Mouse (Mus musculus): ENCODE results near the gene Scgb2b2. TPM values are rescaled to one million over a fixed set of nuclear protein-coding genes. Genes with fewer than 3 reads are reported as not detected.

The Scgb2b2 gene
- total RNA-seq (2021), result not detected
- long read RNA-seq, experiment 1, result 0 reads
- long read RNA-seq, experiment 2, result 0 reads

DNA sequence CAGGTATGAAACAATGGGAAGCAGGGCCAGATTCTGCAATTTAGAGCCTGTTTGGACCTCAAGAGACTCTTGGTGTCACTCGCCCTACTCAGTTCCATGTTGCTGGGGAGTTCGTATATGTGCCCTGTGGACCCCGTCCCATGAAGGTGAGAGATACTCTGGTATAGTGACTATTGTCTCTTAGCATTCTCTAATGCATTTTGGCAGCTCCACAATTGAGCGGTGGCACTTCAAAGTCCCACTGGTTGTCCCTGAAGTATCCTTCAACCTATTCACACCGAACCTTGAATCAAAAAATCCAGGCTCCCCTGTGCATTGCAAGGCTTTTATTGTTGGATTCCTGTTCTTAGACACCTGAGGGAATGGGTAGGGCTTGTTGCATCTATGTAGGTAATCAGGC is at the start of gene Scgb2b2:
Gene Scgb2b2 (plus strand): TSS at position 301 of the 400 bp plus-strand sequence.
- intact Hi-C loops (cut with DNase I), result no loop called here
- no peak for DNase-seq (ENCODE audit: low spot score in 2 of 2)

DNA sequence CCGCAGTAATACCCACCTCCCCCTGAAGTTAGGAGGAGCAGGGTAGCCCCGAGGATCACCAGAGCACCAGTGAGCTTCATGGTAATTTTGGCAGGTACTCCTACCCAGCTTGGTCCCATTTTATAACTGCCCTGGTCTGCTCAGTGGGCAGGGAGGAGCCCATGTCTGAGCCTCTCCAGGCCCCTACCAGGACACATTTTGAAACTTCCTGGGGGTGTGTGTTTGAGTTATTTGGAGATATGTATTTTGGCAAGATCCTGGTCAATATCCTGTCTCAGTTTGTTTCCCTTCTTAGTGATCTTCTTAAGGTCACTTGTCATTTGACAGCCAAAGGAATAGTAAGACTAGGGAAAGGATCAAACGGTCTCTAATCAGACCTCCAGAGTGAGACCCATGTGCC is 1.4 kb downstream of the Scgb2b2 start, which contains the start of gene Scgb1b2:
Gene Scgb1b2 (minus strand): TSS at position 101 of the 400 bp plus-strand sequence.
- intact Hi-C loops (cut with DNase I), result no loop called here

More for the DNA sequence above, 1.4 kb downstream of the Scgb2b2 start, which contains the start of gene Scgb1b2:
- no peak for DNase-seq (ENCODE audit: low spot score in 2 of 2)

Other genes starting within 250 kb of the Scgb2b2 start
- 10 to 100 TPM; 36.3 to 37.2 TPM for gene Fxyd5, start 248.0 kb upstream of the Scgb2b2 start, total RNA-seq (2021)
- 100 to 1,000 TPM; 326 to 365 TPM for gene Fxyd7, start 239.0 kb upstream of the Scgb2b2 start, total RNA-seq (2021)
- 10 to 100 TPM; 46.1 to 47.7 TPM for gene Fxyd1, start 233.3 kb upstream of the Scgb2b2 start, total RNA-seq (2021)
- 10 to 100 TPM; 16.2 to 17.5 TPM for gene Lgi4, start 231.2 kb upstream of the Scgb2b2 start, total RNA-seq (2021)
- not detected for gene Fxyd3, start 213.8 kb upstream of the Scgb2b2 start, total RNA-seq (2021)
- 1 to 10 TPM; 2.0 to 3.3 TPM for gene Hpn, start 175.2 kb upstream of the Scgb2b2 start, total RNA-seq (2021)
- gene Scn1b, start 163.5 kb upstream of the Scgb2b2 start, total RNA-seq (2021), result 100 to 1,000 TPM; 359 to 374 TPM
- 100 to 1,000 TPM; 111 to 121 TPM for gene Gramd1a, start 134.6 kb upstream of the Scgb2b2 start, total RNA-seq (2021)
- not detected for gene Scgb1b2, start 1.3 kb downstream of the Scgb2b2 start, total RNA-seq (2021)
- not detected for gene Scgb2b3, start 71.6 kb downstream of the Scgb2b2 start, total RNA-seq (2021)
- not detected for gene Scgb1b3, start 85.1 kb downstream of the Scgb2b2 start, total RNA-seq (2021)

Data from left cerebral cortex, postnatal 14 days (tissue).